Mouse (Mus musculus) kidney, adult 2 months (tissue): ENCODE measurements around the gene Mlph.

Source experiments
- CTCF ChIP-seq: fragments of 200-500 bp; conservative IDR thresholded peaks from 2 replicates; pipeline ENCODE4 v1.5.1; 2011; ENCODE audit warnings: low read depth, mild to moderate bottlenecking, control low read depth, low read length, moderate library complexity, mixed read lengths; ENCODE audit not compliant: insufficient read depth, insufficient read length
- POLR2A ChIP-seq: fragments of 200-500 bp; IDR thresholded peaks from one replicate; pipeline ENCODE4 v1.6.1; 2011; ENCODE audit warnings: low read depth, low read length, control low read depth

GRCm38 (mm10) chr1:90885771-90886460 is 29.0 kb upstream of the Mlph start:
- TF ChIP-seq CTCF (no peak), POLR2A (no peak)
